In genomic region chr3:145858388-145858787, GRCm38 (mm10) we compare ENCODE assay signal across 25 mouse cellular contexts.
DNase-seq lines count a peak whose midpoint lies in the region; ATAC-seq and TF ChIP-seq lines count a peak whose summit lies in the region.
"Had no signal": no experiment of that assay in that cellular context is flagged by ENCODE, and none has a peak within 500 bp of the region (broad histone marks: within the 10 kb centered on the region; RNA-seq: fewer than 3 reads in every experiment).

No protein-coding gene starts in this region.

- H3K9ac ChIP-seq in forebrain, postnatal 0 days = no peak overlapping the region
- no peak overlapping the region for H3K9ac ChIP-seq in forebrain, embryonic 16.5 days (replicated peaks; ENCODE audit: low read depth, low read length)
- H3K9ac ChIP-seq in kidney, postnatal 0 days (ENCODE audit: low read depth, low read length) = no peak overlapping the region
- no peak overlapping the region for H3K9ac ChIP-seq in midbrain, postnatal 0 days (replicated peaks; ENCODE audit: low read length, poor library complexity, severe bottlenecking)
- H3K9ac ChIP-seq in midbrain, embryonic 13.5 days (replicated peaks) = no peak overlapping the region
- H3K9ac ChIP-seq: forebrain, embryonic 12.5 days; hindbrain, embryonic 13.5 days; kidney, embryonic 15.5 days; limb, embryonic 15.5 days; liver, embryonic 15.5 days; neural tube, embryonic 13.5 days had no signal

- no peak overlapping the region for H3K4me3 ChIP-seq in forebrain, postnatal 0 days (ENCODE audit: low read depth, low read length)
- no peak overlapping the region for H3K4me3 ChIP-seq in forebrain, embryonic 16.5 days (replicated peaks; ENCODE audit: low read length)
- H3K4me3 ChIP-seq in kidney, postnatal 0 days (replicated peaks; ENCODE audit: low read depth, low read length) = no peak overlapping the region
- no peak overlapping the region for H3K4me3 ChIP-seq in midbrain, postnatal 0 days (ENCODE audit: low read depth, low read length)
- H3K4me3 ChIP-seq in midbrain, embryonic 13.5 days (replicated peaks) = no peak overlapping the region
- H3K4me3 ChIP-seq: embryonic facial prominence, embryonic 10.5 days; forebrain, embryonic 12.5 days; heart, embryonic 10.5 days; hindbrain, embryonic 13.5 days; kidney, embryonic 15.5 days; limb, embryonic 15.5 days; liver, embryonic 15.5 days; neural tube, embryonic 13.5 days had no signal

- ATAC-seq in forebrain, postnatal 0 days = no peak
- ATAC-seq in forebrain, embryonic 16.5 days = no peak
- ATAC-seq in kidney, postnatal 0 days (replicated peaks; ENCODE audit: low FRiP score, low read depth) = no peak
- no peak for ATAC-seq in midbrain, postnatal 0 days (ENCODE audit: low FRiP score)
- ATAC-seq in midbrain, embryonic 13.5 days = no peak
- ATAC-seq: inflammation-experienced regulatory T-cells, adult 6 months had no signal

- WGBS in forebrain, postnatal 0 days = 96% methylated on average over 5 of the region's 5 CpGs
- WGBS in forebrain, embryonic 16.5 days = 93% methylated on average over 5 of the region's 5 CpGs
- WGBS in kidney, postnatal 0 days = 95% methylated on average over 5 of the region's 5 CpGs
- WGBS in midbrain, postnatal 0 days = 91% methylated on average over 5 of the region's 5 CpGs
- WGBS in midbrain, embryonic 13.5 days = 91% methylated on average over 5 of the region's 5 CpGs

- H3K4me1 ChIP-seq in forebrain, postnatal 0 days (ENCODE audit: insufficient read depth) = no peaks in the 10 kb centered on the region
- H3K4me1 ChIP-seq in forebrain, embryonic 16.5 days (replicated peaks; ENCODE audit: control insufficient read depth, insufficient read depth, low read length) = no peaks in the 10 kb centered on the region
- H3K4me1 ChIP-seq in kidney, postnatal 0 days (replicated peaks; ENCODE audit: insufficient read depth, low read length) = no peaks in the 10 kb centered on the region
- no peaks in the 10 kb centered on the region for H3K4me1 ChIP-seq in midbrain, postnatal 0 days (ENCODE audit: insufficient read depth, low read length)
- peaks cover 9% of the 10 kb centered on the region for H3K4me1 ChIP-seq in midbrain, embryonic 13.5 days (replicated peaks)
- H3K4me1 ChIP-seq: embryonic facial prominence, embryonic 10.5 days; forebrain, embryonic 12.5 days; kidney, embryonic 15.5 days; limb, embryonic 15.5 days; liver, embryonic 15.5 days had no signal

- peak; percentile 30 for TF ChIP-seq CTCF in forebrain, postnatal 0 days (IDR thresholded peaks at IDR 0.05; ENCODE audit: low read depth)
- TF ChIP-seq CTCF in kidney, postnatal 0 days (IDR thresholded peaks at IDR 0.05; ENCODE audit: low read depth) = peak; percentile 42; the same call in 1 of the 2 replicates
- peak; percentile 42 for TF ChIP-seq CTCF in midbrain, postnatal 0 days (IDR thresholded peaks at IDR 0.05)

- no peak overlapping the region for H3K4me2 ChIP-seq in forebrain, postnatal 0 days (ENCODE audit: low read depth)
- no peak overlapping the region for H3K4me2 ChIP-seq in forebrain, embryonic 16.5 days (ENCODE audit: low read length)
- no peak overlapping the region for H3K4me2 ChIP-seq in kidney, postnatal 0 days (ENCODE audit: low read length)
- H3K4me2 ChIP-seq in midbrain, postnatal 0 days (ENCODE audit: low read depth, low read length, poor library complexity, severe bottlenecking) = no peak overlapping the region
- H3K4me2 ChIP-seq in midbrain, embryonic 13.5 days (replicated peaks) = no peak overlapping the region
- H3K4me2 ChIP-seq: forebrain, embryonic 12.5 days; hindbrain, embryonic 13.5 days; kidney, embryonic 15.5 days; limb, embryonic 15.5 days; liver, embryonic 15.5 days; midbrain, embryonic 11.5 days; neural tube, embryonic 13.5 days had no signal

- H3K36me3 ChIP-seq in forebrain, postnatal 0 days (ENCODE audit: insufficient read depth) = no peaks in the 10 kb centered on the region
- H3K36me3 ChIP-seq in forebrain, embryonic 16.5 days (ENCODE audit: control insufficient read depth, insufficient read depth) = no peaks in the 10 kb centered on the region
- H3K36me3 ChIP-seq in kidney, postnatal 0 days (ENCODE audit: insufficient read depth, low read length) = 0 out of 2 replicates have a peak, but pooled peaks cover 8% of the 10 kb centered on the region
- no peaks in the 10 kb centered on the region for H3K36me3 ChIP-seq in midbrain, postnatal 0 days (ENCODE audit: insufficient read depth, low read length)
- H3K36me3 ChIP-seq in midbrain, embryonic 13.5 days = no peaks in the 10 kb centered on the region; the same call in 1 of the 2 replicates
- H3K36me3 ChIP-seq: embryonic facial prominence, embryonic 10.5 days; hindbrain, embryonic 13.5 days; liver, embryonic 15.5 days had no signal

- no peak for DNase-seq in forebrain, postnatal 0 days
- peak; percentile 23 for DNase-seq in kidney, postnatal 0 days (ENCODE audit: low spot score)
- no peak for DNase-seq in kidney, postnatal 10 days
- DNase-seq in midbrain, postnatal 0 days (ENCODE audit: low spot score) = no peak
- DNase-seq in cerebellum, postnatal 25 days = no peak
- DNase-seq in adrenal gland, postnatal 14 days = no peak
- DNase-seq: adrenal gland, postnatal 25 days; B cell, adult 2 months; cerebellum, adult 18-20 months; cerebellum, postnatal 36 days; gastrocnemius, postnatal 14 days; heart, postnatal 14 days; thymus, postnatal 36 days had no signal

- 0 out of 2 replicates have a peak, but pooled peaks cover 7% of the 10 kb centered on the region for H3K9me3 ChIP-seq in forebrain, postnatal 0 days (ENCODE audit: low read length)
- H3K9me3 ChIP-seq in forebrain, embryonic 16.5 days (ENCODE audit: control insufficient read depth, low read length) = 0 out of 2 replicates have a peak, but pooled peaks cover 5% of the 10 kb centered on the region
- peaks cover 5% of the 10 kb centered on the region; the same call in 1 of the 2 replicates for H3K9me3 ChIP-seq in kidney, postnatal 0 days (replicated peaks; ENCODE audit: low read length)
- no peaks in the 10 kb centered on the region for H3K9me3 ChIP-seq in midbrain, postnatal 0 days (ENCODE audit: low read length)
- peaks cover 4% of the 10 kb centered on the region; the same call in 1 of the 2 replicates for H3K9me3 ChIP-seq in midbrain, embryonic 13.5 days
- H3K9me3 ChIP-seq: heart, embryonic 10.5 days; liver, embryonic 15.5 days; neural tube, embryonic 13.5 days had no signal

- no peaks in the 10 kb centered on the region for H3K27me3 ChIP-seq in forebrain, postnatal 0 days (ENCODE audit: insufficient read depth, low read length)
- H3K27me3 ChIP-seq in forebrain, embryonic 16.5 days (replicated peaks; ENCODE audit: control insufficient read depth, insufficient read depth, low read length) = no peaks in the 10 kb centered on the region
- no peaks in the 10 kb centered on the region for H3K27me3 ChIP-seq in kidney, postnatal 0 days (ENCODE audit: insufficient read depth, low read length)
- no peaks in the 10 kb centered on the region for H3K27me3 ChIP-seq in midbrain, postnatal 0 days (ENCODE audit: insufficient read depth, low read length)
- H3K27me3 ChIP-seq in midbrain, embryonic 13.5 days = no peaks in the 10 kb centered on the region
- H3K27me3 ChIP-seq: forebrain, embryonic 12.5 days; hindbrain, embryonic 13.5 days; kidney, embryonic 15.5 days; limb, embryonic 15.5 days; liver, embryonic 15.5 days; neural tube, embryonic 13.5 days had no signal

- no peak overlapping the region for H3K27ac ChIP-seq in forebrain, postnatal 0 days (ENCODE audit: low read depth, low read length)
- H3K27ac ChIP-seq in forebrain, embryonic 16.5 days (ENCODE audit: low read length) = no peak overlapping the region
- no peak overlapping the region for H3K27ac ChIP-seq in kidney, postnatal 0 days
- no peak overlapping the region for H3K27ac ChIP-seq in midbrain, postnatal 0 days (ENCODE audit: low read depth, low read length)
- H3K27ac ChIP-seq in midbrain, embryonic 13.5 days = no peak overlapping the region
- H3K27ac ChIP-seq: embryonic facial prominence, embryonic 10.5 days; forebrain, embryonic 12.5 days; heart, embryonic 10.5 days; hindbrain, embryonic 13.5 days; kidney, embryonic 15.5 days; limb, embryonic 15.5 days; liver, embryonic 15.5 days; neural tube, embryonic 13.5 days had no signal
